Mouse (Mus musculus): ENCODE measurements around the gene Dcun1d4.

DNA sequence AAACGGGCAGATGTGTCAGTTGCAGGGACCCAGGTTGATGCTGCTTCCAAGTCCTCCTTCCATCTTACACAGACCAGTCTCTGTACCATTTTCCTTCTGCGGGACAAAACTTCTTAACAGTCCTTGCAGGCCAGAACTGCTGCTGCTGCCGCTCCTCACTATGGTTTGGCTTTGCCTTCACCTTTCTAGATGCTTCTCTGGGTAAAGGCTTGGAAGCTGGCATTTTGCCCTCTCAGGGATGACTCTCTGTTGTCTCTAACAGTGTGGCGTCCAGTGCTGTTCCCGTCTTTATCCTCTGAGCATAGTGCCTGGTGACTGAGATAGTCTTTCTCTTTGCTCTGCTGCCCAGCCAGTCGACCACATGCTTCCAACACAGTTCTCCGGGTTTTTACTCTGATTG is 66.5 kb downstream of the Dcun1d4 start:
- TF ChIP-seq POLR2A (IDR thresholded peaks at IDR 0.05; ENCODE audit: borderline replicate concordance, control insufficient read depth, low read depth, low read length) (no peak), CTCF (IDR thresholded peaks at IDR 0.05; ENCODE audit: control insufficient read depth, insufficient read depth, low read length) (no peak)

All from bone marrow, adult 2 months (tissue).